Mouse (Mus musculus): Measurements from ENCODE around the gene Exoc6. TPM values are rescaled to one million over a fixed set of nuclear protein-coding genes. Genes with fewer than 3 reads are reported as not detected.

Exoc6 gene
- total RNA-seq, 2 experiments from 2014 or later: 40.3 to 43.4 TPM

GRCm38 (mm10) chr19:37601968-37602848 is 52.0 kb downstream of the Exoc6 start:
- DNase-seq (ENCODE audit: extremely low spot score in 1 of 2, low spot score in 2 of 2): peak in 1 of 2 experiments; percentile 28
- peak; percentile 67 for TF ChIP-seq CTCF (IDR thresholded peaks at IDR 0.05)
- Histone ChIP-seq H3K4me3 (no peak overlapping the region), H3K27ac (no peak overlapping the region)
- intact Hi-C loops (cut with DNase I): loop anchor here (2.0 to 5.0 kb wide), 2 partner anchors 285 to 335 kb away; no protein-coding TSS in a partner anchor

DNA sequence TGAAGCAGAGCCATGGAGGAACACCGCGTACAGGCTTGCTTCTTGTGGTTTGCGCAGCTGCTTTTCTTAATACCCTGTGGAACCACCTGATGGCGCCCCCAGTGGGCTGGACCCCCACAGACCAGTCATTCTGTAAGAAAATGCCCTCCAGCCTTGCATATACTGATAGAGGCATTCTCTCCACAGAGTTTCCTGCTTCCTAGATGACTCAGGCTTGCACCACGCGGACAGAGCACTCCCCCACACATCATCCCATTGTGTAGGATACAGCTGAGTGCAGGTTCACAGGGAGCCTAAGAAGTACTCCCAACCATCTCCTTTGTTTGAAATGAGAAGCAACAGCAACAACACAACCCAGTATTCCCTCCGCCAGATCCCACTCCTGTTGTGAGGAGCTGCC is 59.8 kb downstream of the Exoc6 start:
- no peak overlapping the region for H3K27ac ChIP-seq
- intact Hi-C loops (cut with DNase I): no loop called here
- TF ChIP-seq CTCF (IDR thresholded peaks at IDR 0.05): no peak; the same call in 1 of the 2 replicates
- no peak overlapping the region for H3K4me3 ChIP-seq
- no peak for DNase-seq (ENCODE audit: extremely low spot score in 1 of 2, low spot score in 2 of 2)

DNA sequence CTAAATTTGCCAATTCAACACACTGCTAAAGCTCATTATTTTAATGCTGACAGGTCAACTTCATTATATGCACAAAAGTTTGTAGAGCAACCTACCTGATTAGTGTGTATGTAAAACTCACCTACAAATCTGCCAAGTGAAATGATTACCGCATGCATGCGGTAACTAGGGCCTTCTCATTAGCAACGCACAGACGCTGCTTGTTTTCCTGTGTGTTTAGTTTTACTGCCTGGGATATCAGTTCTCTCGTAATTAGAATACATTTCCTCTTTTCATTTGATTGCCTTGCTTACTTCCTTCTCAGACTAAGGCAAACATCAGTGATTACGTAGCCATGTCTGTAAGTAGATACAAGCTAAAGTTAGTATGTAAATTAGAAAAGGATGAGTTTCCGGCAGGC is 62.7 kb downstream of the Exoc6 start:
- Histone ChIP-seq H3K4me3 (no peak overlapping the region), H3K27ac (no peak overlapping the region)
- TF ChIP-seq CTCF (IDR thresholded peaks at IDR 0.05): no peak
- no peak for DNase-seq (ENCODE audit: extremely low spot score in 1 of 2, low spot score in 2 of 2)
- intact Hi-C loops (cut with DNase I): no loop called here

DNA sequence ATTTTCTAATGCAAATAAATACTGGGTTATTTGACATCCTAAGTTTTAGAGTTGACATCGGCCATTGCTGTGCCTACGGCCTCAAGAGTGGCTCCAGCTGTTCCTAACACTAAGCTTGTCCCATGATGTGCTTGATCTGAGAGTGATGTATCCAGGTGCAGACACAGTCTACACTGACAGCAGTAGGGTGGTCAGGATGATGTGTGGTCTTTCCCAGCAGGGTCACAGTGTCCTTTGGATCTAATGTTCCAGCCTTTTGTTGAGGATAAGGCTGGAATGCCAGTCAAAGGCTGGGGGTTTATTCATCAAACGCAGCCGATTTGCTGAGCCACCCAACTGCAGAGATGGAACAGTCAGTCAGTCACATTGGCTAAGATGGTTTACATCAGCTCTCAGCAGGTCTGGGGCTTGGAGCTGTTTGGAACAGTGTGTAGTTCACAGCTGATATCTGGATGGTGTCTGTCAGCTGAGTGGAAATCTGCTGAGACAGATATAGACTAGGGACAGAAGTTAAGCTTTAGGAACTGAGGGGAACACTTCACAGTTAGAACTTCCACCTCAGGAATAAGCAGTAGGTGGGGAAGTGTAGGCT is 64.9 kb downstream of the Exoc6 start:
- Histone ChIP-seq H3K27ac (no peak overlapping the region), H3K4me3 (no peak overlapping the region)
- no peak for TF ChIP-seq CTCF (IDR thresholded peaks at IDR 0.05)
- intact Hi-C loops (cut with DNase I): no loop called here
- no peak for DNase-seq (ENCODE audit: extremely low spot score in 1 of 2, low spot score in 2 of 2)

DNA sequence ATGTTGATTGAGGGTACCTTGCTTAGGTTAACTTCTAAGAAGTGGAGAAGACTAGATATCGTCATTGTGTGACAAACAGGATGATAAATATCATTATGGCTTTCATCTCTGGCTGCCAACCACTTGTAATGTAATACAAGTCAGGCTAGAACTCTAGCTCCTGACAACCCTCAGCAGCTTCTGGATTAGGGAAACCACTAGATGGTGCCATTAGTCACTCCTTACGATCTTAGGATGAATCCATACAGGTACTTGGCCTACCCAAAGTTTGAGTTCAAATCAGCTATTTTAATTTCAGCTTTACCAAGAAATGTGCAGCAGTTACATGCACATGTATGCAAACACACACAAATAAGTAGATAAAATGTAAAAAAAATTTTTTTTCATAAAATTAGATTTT is 97.8 kb downstream of the Exoc6 start:
- TF ChIP-seq CTCF (IDR thresholded peaks at IDR 0.05): peak; percentile 46
- H3K4me3 ChIP-seq: no peak overlapping the region
- no peak for DNase-seq (ENCODE audit: extremely low spot score in 1 of 2, low spot score in 2 of 2)
- intact Hi-C loops (cut with DNase I): no loop called here
- no peak overlapping the region for H3K27ac ChIP-seq

DNA sequence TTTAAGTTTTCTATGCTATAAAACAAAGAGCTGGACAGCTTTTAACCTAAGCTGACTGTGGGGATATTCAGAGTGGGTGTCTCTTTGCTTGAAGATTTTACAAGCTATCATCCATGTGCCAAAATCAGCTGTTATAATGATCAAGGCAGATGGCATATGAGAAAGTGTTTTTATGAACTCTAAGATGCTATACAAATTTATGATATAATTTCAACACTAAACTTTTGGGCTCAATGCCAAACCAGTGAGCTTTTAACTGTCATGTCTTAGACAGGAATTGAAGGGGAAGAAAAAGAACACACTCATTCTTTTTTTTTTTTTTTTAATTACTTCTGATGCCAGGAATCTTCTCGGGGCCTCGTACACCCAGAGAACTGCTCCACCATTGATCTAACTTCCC is 100.3 kb downstream of the Exoc6 start:
- no peak for DNase-seq (ENCODE audit: extremely low spot score in 1 of 2, low spot score in 2 of 2)
- TF ChIP-seq CTCF (IDR thresholded peaks at IDR 0.05): no peak
- intact Hi-C loops (cut with DNase I): no loop called here
- Histone ChIP-seq H3K27ac (no peak overlapping the region), H3K4me3 (no peak overlapping the region)

GRCm38 (mm10) chr19:37654012-37654411 is 103.8 kb downstream of the Exoc6 start:
- no peak overlapping the region for H3K4me3 ChIP-seq
- DNase-seq (ENCODE audit: extremely low spot score in 1 of 2, low spot score in 2 of 2): no peak
- intact Hi-C loops (cut with DNase I): no loop called here
- no peak for TF ChIP-seq CTCF (IDR thresholded peaks at IDR 0.05)
- no peak overlapping the region for H3K27ac ChIP-seq

DNA sequence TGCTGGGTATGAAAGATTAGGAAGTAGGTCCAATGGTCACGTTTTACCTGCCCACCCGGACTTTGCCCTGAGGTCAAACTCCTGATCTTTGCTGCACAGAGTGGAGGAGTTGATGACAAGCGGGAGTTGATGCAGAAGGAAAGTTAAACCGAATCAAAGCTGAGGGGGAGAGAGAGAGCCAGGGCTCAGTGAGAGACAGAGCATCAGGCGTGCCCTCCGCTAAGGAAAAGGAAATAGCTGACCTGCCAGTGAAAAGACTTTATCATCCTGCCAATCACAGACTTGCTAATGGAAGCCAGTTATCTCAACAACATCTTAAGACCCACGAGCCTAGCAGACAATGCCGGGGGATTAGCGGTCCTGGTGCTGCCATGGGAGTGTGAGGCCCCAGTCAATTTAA is 106.2 kb downstream of the Exoc6 start:
- intact Hi-C loops (cut with DNase I): loop anchor here (5.0 kb wide), 1 partner anchor 231 kb away; no protein-coding TSS in a partner anchor
- Histone ChIP-seq H3K27ac (no peak overlapping the region), H3K4me3 (no peak overlapping the region)
- DNase-seq (ENCODE audit: extremely low spot score in 1 of 2, low spot score in 2 of 2): no peak
- no peak for TF ChIP-seq CTCF (IDR thresholded peaks at IDR 0.05)

DNA sequence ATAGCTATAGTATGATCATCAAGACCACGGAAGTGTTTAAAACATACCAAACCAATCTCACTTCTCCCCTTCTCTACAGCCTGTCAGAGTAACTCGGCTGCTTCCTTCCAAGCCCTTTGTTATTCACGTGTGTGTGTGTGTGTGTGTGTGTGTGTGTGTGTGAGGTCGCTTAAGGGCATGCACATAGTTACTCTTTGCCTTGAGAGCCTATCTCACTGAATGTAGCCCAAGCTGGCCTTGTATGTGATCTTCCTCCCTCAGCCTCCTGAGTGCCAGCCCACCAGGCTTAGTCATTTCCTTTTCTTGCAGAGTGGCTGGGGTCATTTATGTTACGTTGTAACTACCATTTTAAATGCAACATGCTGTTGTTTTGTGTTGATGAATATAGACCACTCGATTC is 115.0 kb downstream of the Exoc6 start:
- Histone ChIP-seq H3K27ac (no peak overlapping the region), H3K4me3 (no peak overlapping the region)
- DNase-seq (ENCODE audit: extremely low spot score in 1 of 2, low spot score in 2 of 2): no peak
- intact Hi-C loops (cut with DNase I): no loop called here
- no peak for TF ChIP-seq CTCF (IDR thresholded peaks at IDR 0.05)

DNA sequence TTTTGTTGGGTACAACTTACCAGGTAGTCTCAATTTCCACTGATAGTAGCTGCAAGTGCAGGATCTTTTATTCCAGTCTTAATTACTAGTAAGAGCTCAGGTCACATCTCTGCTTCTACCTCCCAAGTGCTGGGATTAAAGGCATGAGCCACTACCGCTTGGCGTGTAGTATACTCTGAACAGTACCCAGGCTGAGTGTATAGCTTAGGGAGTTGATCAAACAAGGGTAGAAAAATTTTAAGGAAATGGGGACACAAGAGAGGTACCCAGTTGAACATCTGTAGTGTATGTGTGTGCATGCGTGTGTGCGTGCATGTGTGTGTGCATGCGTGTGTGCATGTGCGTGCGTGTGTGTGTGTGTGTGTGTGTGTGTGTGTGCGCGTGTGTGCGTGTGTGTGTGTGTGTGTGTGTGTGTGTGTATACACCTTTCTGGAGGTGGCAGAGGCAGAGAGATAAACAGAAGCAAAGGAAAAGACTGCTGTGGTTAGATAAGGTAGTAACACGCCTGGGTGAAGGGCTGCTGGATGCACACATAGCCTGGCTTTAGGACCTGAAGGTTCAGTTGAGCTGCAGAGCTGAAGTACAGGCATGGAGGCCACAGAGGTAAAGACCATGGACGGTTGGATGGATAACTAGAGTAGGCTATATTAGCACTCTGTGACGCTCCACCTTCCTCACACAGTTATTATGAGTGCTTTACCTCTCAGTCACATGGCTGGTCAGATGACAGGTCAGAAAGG is 117.8 kb downstream of the Exoc6 start:
- no peak for DNase-seq (ENCODE audit: extremely low spot score in 1 of 2, low spot score in 2 of 2)
- Histone ChIP-seq H3K4me3 (no peak overlapping the region), H3K27ac (no peak overlapping the region)
- intact Hi-C loops (cut with DNase I): no loop called here
- TF ChIP-seq CTCF (IDR thresholded peaks at IDR 0.05): no peak

DNA sequence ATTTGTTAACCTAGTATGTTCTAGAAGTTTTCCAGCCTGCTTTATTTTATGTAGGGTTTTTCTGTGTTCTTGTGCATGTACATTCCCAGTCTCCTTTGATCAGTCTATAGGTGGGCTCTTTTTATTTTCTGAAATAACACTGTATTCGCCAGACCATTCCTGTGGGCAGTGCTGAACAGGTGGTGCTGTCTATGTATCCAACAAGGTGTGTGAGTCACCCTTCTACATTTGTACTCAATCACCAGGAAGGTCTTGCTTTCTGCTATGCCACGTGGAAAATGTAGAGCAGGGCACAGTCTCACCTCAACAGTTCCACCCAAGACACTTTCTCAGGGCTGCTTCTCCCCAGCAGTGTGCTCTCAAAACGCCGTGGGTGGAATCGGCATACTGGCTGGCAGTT is 118.4 kb downstream of the Exoc6 start:
- DNase-seq (ENCODE audit: extremely low spot score in 1 of 2, low spot score in 2 of 2): no peak
- Histone ChIP-seq H3K27ac (no peak overlapping the region), H3K4me3 (no peak overlapping the region)
- intact Hi-C loops (cut with DNase I): no loop called here
- no peak for TF ChIP-seq CTCF (IDR thresholded peaks at IDR 0.05)

- Histone ChIP-seq H3K27ac (no peak overlapping the region), H3K4me3 (no peak overlapping the region)
- intact Hi-C loops (cut with DNase I): no loop called here
- no peak for TF ChIP-seq CTCF (IDR thresholded peaks at IDR 0.05)
- no peak for DNase-seq (ENCODE audit: extremely low spot score in 1 of 2, low spot score in 2 of 2)
Observed at GRCm38 (mm10) chr19:37669486-37669885, 119.3 kb downstream of the Exoc6 start.

Data from left cerebral cortex, adult 2 months (tissue).